Mouse (Mus musculus) left cerebral cortex, adult 2 months (tissue): ENCODE results near the gene Nav2. TPM values are rescaled to one million over a fixed set of nuclear protein-coding genes. Genes with fewer than 3 reads are reported as not detected.

Source experiments
- DNase-seq, 2 experiments: peaks; one replicate each; pipeline ENCODE4 v3.0.0; 2021 to 2022; ENCODE audit warnings: low spot score in 2 of 2, mixed read lengths in 1 of 2; ENCODE audit errors: extremely low spot score in 1 of 2
- H3K27ac ChIP-seq: fragments of 200-600 bp; 2 replicates; pipeline ENCODE4 v1.8.1; 2022
- H3K4me3 ChIP-seq: fragments of 200-600 bp; 2 replicates; pipeline ENCODE4 v1.8.1; 2022
- CTCF ChIP-seq: fragments of 200-600 bp; IDR thresholded peaks from 2 replicates; pipeline ENCODE4 v1.8.1; 2022; ENCODE audit warnings: antibody characterized with exemption, mild to moderate bottlenecking, moderate library complexity
- intact Hi-C: fragments of 180-260 bp; cut with DNase I; formaldehyde crosslinking; loops from one replicate; pipeline ENCODE4 v1.15.1; 2025
- total RNA-seq, 2 experiments: library from RNA; stranded (reverse); gene quantifications; 2 replicates each; pipeline ENCODE4 v1.2.3; 2021

Gene Nav2
- total RNA-seq, 2 experiments from 2014 or later: 102 to 119 TPM

GRCm38 (mm10) chr7:49428947-49429346, 520.4 kb downstream of the Nav2 start:
- Histone ChIP-seq H3K27ac (no peak overlapping the region), H3K4me3 (no peak overlapping the region)
- no peak for TF ChIP-seq CTCF
- DNase-seq: no peak
- intact Hi-C loops: loop anchor here (5.0 kb wide), 1 partner anchor 177 kb away; no protein-coding TSS in a partner anchor

GRCm38 (mm10) chr7:49430808-49431207, 522.3 kb downstream of the Nav2 start:
- DNase-seq: no peak
- Histone ChIP-seq H3K4me3 (no peak overlapping the region), H3K27ac (0 out of 2 replicates have a peak overlapping the region, but pooled peaks have one; percentile 11)
- intact Hi-C loops: no loop called here
- TF ChIP-seq CTCF: no peak

GRCm38 (mm10) chr7:49433945-49434344, 525.4 kb downstream of the Nav2 start:
- Histone ChIP-seq H3K4me3 (no peak overlapping the region), H3K27ac (no peak overlapping the region; the same call in 1 of the 2 replicates)
- intact Hi-C loops: no loop called here
- no peak for TF ChIP-seq CTCF
- no peak for DNase-seq

- no peak overlapping the region for H3K4me3 ChIP-seq
- peak overlapping the region; percentile 52; the same call in 1 of the 2 replicates for H3K27ac ChIP-seq
- no peak for DNase-seq
- intact Hi-C loops: no loop called here
- no peak for TF ChIP-seq CTCF
Observed at GRCm38 (mm10) chr7:49436492-49436891, 528.0 kb downstream of the Nav2 start.

GRCm38 (mm10) chr7:49437901-49438300, 529.4 kb downstream of the Nav2 start:
- peak overlapping the region; percentile 79 for H3K27ac ChIP-seq

GRCm38 (mm10) chr7:49439136-49439535, 530.6 kb downstream of the Nav2 start:
- intact Hi-C loops: no loop called here
- H3K4me3 ChIP-seq: no peak overlapping the region
- TF ChIP-seq CTCF: peak; percentile 59
- DNase-seq: no peak
- peak overlapping the region; percentile 79; the same call in 1 of the 2 replicates for H3K27ac ChIP-seq

More at GRCm38 (mm10) chr7:49437901-49438300, 529.4 kb downstream of the Nav2 start:
- no peak for TF ChIP-seq CTCF
- DNase-seq: peak; percentile 61 to 63
- intact Hi-C loops: no loop called here
- no peak overlapping the region for H3K4me3 ChIP-seq

GRCm38 (mm10) chr7:49440333-49440969, 531.9 kb downstream of the Nav2 start:
- Histone ChIP-seq H3K27ac (peak overlapping the region; percentile 73), H3K4me3 (no peak overlapping the region)
- intact Hi-C loops: no loop called here
- peak; percentile 70 to 71 for DNase-seq
- no peak for TF ChIP-seq CTCF

- peak overlapping the region; percentile 57; the same call in 1 of the 2 replicates for H3K27ac ChIP-seq
- no peak for TF ChIP-seq CTCF
- intact Hi-C loops: no loop called here
- no peak for DNase-seq
- H3K4me3 ChIP-seq: no peak overlapping the region
Observed at GRCm38 (mm10) chr7:49442174-49442573, 533.7 kb downstream of the Nav2 start.

GRCm38 (mm10) chr7:49448580-49448979, 540.1 kb downstream of the Nav2 start:
- no peak overlapping the region for H3K4me3 ChIP-seq
- DNase-seq: no peak
- TF ChIP-seq CTCF: no peak
- intact Hi-C loops: no loop called here
- no peak overlapping the region for H3K27ac ChIP-seq

- TF ChIP-seq CTCF: no peak
- peak overlapping the region; percentile 71 for H3K27ac ChIP-seq
- no peak overlapping the region for H3K4me3 ChIP-seq
- DNase-seq: no peak
- intact Hi-C loops: no loop called here
Observed at GRCm38 (mm10) chr7:49450261-49451141, 542.0 kb downstream of the Nav2 start.

GRCm38 (mm10) chr7:49451240-49451639, 542.7 kb downstream of the Nav2 start:
- DNase-seq: peak in 1 of 2 experiments; percentile 64
- no peak for TF ChIP-seq CTCF
- no peak overlapping the region for H3K4me3 ChIP-seq
- intact Hi-C loops: no loop called here
- no peak overlapping the region; the same call in 1 of the 2 replicates for H3K27ac ChIP-seq

- TF ChIP-seq CTCF: no peak
- DNase-seq: no peak
- intact Hi-C loops: no loop called here
- Histone ChIP-seq H3K27ac (peak overlapping the region; percentile 10; the same call in 1 of the 2 replicates), H3K4me3 (no peak overlapping the region)
Observed at GRCm38 (mm10) chr7:49452274-49452673, 543.8 kb downstream of the Nav2 start.
